Mouse (Mus musculus) heart, postnatal 36 days (tissue): Measurements from ENCODE around the gene Galnt17. TPM values are rescaled to one million over a fixed set of nuclear protein-coding genes. Genes with fewer than 3 reads are reported as not detected.

Experiments used
- DNase-seq, 2 experiments: peaks; one replicate each; pipeline ENCODE4 v3.0.0; 2021 to 2022
- intact Hi-C: fragments of 180-260 bp; cut with DNase I; formaldehyde crosslinking; loops from one replicate; pipeline ENCODE4 v1.15.1; 2025
- total RNA-seq, 2 experiments: library from RNA; stranded (reverse); gene quantifications; 2 replicates each; pipeline ENCODE4 v1.2.3; 2021

Galnt17 gene
- total RNA-seq, 2 experiments from 2014 or later, result 4.1 to 5.7 TPM

DNA sequence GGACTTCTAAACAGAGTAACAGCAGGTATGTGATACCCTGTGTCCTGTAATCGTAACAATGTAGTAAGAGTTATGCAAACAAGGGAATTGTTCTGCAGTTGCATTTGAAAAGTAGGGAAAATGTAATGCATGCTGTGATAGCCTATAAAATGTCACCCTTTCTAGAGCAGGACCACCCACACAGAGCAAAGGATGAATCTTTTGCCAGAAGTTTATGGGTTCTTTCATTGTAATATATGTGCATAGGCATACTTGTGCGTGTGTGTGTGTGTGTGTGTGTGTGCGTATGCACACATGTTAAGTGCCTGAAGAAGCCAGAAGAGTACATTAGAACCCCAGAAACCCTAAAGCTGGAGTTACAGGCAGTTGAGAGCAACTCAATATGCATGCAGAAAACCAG, 59.9 kb downstream of the Galnt17 start:
- intact Hi-C loops, result no loop called here
- DNase-seq, result no peak

DNA sequence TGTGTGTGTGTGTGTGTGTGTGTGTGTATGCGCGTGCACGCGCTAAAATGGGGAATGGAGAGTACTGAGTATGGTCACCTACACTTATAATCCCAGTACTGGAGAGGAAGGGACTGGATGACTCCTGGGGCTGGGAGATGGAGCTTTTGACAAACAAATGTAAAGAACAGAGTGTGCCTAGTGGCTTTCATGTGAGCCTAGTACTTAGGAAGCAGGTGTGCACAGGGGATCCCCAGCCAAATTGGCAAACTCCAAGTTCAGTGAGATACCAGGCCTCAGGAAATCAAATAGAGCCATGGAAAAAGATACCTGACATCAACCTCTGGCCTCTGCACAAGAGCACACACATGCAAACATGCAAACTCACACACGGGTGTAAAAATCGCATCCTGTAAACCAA, 61.7 kb downstream of the Galnt17 start:
- intact Hi-C loops, result no loop called here
- no peak for DNase-seq

DNA sequence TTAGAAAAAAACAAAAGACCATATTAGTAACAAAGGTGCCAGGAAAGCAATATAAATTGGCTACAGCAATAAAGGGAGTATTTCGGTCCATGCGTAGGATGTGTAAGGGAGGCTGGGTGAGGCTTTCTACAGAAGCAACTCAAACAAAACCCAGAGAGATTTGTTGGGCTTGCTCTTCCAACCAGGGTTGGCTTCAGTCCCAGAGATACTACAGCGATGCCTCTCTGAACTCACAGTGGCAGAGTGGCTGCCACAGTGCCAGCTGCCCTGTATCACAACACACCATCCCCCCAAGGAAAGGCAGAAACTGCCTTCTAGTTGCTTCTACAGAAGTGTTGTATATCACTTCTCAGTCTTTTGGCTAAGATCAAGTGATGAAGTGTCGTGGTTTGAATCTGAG, 66.6 kb downstream of the Galnt17 start:
- intact Hi-C loops, result no loop called here
- no peak for DNase-seq

DNA sequence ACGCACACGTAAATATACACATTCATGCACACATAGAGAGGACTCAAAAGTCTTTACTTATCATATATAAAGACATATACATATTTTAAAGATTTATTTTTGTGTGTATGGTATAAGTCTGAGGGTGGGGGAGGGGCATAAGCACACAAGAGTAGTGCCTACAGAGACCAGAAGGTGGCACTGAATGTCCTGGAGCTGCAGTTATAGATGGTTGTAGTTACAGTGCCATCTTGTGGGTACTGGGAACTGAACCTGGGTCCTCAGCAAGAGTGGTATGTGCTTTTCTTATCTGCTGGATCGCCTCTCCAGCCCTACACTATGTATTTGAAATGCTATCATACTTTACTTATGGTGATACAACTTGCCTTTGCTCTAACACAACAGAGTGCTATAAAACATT, 68.5 kb downstream of the Galnt17 start:
- intact Hi-C loops, result no loop called here
- no peak for DNase-seq

DNA sequence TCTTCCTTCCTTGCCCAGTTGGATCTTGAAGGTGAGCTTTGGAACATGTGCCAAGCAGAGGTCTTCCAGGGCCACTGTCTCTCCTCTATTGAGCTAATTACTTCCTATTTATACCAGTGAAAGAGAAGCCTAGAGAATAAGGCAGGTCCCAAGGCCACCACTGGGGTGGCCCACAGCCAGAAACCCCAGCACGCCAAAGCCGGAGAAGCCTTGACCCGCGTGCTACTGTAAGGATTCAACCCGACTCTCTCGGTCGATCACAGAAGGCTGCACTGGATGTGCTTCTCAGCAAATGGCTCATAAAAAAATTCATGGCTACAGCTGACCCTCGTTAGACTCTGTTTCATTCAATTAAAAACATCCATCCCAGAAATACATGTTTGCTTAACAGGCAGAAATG, 71.4 kb downstream of the Galnt17 start:
- DNase-seq, result no peak
- intact Hi-C loops, result no loop called here

DNA sequence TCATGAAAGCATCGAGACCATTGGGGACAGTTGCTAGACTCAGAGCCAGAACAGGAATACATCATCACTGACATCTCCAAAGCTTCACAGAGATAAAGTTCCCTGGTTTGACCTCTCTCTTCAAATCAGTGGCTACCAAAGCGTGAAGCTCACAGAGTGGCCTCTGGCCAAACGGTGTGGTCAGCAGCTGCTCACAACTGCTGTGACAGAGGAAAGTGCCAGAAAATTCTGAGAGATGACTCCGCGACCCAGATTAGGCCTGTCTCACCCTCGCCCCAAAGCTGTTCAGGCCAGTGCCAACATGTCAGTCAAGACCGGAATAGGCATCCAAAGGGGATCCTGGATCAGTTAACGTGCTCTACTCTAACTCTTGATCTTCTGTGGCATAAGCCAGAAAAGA, 74.5 kb downstream of the Galnt17 start:
- intact Hi-C loops, result loop anchor here (5.0 kb wide), 1 partner anchor 73 kb away; the partner anchor contains the start of gene Galnt17
- peak; percentile 28 to 46 for DNase-seq

DNA sequence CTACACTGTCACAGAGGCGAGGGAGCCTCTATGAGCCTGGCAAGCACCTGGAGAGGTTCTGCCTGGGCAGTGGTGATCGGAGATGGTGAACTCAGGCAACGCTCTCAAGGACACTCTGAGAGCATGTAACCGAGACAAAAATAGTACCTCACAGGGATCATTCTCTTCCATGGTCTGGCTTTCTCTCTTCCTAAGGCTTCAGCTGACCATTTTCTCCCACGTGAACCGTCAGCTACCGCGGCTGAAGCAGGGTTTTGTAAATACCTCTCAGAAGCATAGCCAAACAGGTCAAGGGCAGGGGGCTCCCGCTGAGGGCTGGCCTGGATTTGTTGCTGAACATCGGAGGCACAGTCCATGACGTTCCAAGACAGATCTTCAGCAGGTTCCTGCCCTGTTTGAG, 77.2 kb downstream of the Galnt17 start:
- intact Hi-C loops, result loop anchor here (5.0 kb wide), 1 partner anchor 76 kb away; the partner anchor contains the start of gene Galnt17
- DNase-seq, result peak; percentile 8 to 35

DNA sequence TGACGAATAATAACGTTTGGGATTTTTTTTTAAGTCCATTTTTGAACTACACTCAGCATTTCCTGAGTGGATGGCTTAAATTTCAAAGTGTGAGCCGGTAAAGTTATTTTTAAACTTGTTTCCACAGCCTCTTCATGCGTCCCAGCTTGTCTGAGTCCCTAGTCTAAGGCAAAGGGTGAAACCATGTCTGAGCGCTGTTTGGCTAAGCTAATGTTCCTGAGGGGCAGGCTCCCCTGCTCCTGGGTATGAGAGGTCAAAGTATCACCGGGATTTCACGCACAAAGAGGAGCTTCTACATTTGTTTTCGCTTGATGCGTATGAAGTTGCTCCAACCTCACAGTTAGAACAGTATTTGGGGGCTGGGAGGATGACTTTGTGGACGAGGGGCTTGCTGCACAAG, 78.6 kb downstream of the Galnt17 start:
- intact Hi-C loops, result loop anchor here (5.0 kb wide), 1 partner anchor 78 kb away; the partner anchor contains the start of gene Galnt17
- no peak for DNase-seq

DNA sequence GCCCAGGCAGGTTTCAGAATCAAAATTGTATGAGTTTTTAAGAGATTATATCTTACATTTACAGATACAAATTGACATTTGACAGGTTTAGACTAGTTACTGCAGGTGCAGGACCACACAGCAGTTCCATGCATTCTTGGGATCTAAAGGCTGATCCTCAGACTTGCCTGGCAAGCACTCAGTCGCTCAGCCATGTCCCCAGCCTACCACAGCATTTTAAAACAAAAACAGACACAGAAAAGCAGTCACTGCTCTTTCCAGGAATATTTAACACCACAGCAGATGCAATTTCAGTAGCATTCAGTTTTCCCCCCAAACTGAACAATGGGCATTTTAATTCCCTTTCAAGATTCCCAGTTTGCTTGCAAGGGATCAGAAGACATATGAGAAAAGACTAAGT, 84.9 kb downstream of the Galnt17 start:
- intact Hi-C loops, result no loop called here
- DNase-seq, result no peak

DNA sequence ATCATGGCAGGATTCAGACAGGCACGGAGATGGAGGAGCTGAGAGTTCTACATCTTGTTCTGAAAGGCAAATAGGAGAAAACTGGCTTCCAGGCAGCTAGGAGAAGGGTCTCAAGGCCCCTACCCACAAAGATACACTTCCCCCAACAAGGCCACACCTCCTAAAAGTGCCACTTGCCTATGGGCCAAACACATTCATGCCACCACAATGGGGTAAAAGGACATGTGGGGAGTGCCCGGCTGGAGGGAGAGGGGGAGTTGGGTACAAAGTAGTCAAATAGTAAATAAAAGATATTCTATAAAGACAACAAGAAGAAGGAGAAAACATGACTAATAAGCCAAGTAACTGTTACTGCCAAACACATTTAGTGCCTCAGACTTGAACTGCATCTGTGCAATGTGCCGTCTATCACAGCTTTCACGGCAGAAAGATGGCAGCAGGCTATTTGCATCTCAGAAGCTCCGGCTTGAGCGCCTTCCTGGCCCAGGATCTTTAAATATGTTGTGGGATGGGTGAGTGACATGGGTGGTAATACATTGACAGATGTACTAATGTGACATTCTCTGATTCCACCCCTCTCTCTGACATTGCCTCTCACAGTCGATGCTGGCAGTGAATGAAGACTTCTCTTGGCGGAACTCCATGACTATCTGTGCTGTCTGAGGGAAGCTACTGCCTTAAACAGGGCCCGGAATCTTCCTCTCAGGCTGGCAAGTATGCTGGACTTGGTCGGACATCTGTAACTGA, 85.6 kb downstream of the Galnt17 start:
- no peak for DNase-seq
- intact Hi-C loops, result no loop called here

DNA sequence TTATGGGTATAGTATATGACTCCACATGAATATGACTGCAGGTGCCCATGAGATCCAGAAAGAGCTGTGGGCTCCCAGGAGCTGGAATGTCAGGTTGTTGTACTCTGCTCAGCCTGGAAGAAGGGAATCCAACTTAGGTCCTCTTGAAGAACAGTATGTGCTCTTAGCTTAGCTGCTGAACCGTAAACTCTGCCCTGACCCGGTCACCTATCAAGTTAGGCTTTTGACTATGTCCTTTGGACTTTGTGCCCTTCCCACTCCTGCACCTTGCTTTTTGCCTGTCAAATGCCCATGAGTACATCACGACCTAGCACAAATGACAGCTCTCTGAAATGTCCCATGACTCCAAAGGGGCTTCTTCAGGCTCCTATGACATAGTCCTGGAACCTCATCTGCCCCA, 90.1 kb downstream of the Galnt17 start:
- no peak for DNase-seq
- intact Hi-C loops, result no loop called here

DNA sequence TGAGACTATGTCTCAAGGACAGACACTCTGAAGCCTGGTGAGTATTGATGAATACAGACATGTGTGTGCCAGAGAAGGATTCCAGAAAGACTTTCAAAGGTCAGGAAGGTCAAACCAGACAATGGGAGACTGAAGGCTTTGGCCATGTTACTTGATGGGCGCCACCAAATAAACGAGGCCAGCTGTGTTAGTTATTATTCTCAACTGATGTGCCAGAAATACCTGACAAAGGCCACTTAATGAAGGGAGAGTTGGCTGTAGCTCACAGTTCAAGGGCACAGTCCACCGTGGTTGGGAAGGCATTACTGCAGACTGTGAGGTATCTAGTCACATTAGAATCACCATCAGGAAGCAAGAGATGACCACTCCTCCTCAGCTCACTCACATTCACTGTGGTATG, 96.7 kb downstream of the Galnt17 start:
- no peak for DNase-seq
- intact Hi-C loops, result no loop called here

DNA sequence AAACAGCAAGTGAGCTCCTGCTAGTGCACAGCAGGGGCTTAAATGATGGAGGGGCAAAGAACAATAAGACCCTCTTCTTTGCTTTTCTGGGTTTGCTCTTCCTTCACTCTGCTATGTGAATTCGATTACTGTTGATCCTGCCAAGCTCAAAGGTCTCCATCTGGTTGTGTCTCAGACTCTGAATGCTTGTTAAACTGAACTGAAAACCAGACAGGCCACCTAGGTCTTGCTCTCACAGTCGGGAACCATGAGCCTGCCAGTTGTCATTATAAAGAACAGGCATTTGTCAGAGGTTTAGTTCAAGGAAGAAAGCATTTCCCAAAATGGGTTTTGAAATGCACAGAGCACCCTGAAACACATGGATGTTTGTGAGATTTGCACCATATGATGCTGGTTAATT, 107.2 kb downstream of the Galnt17 start:
- DNase-seq, result no peak
- intact Hi-C loops, result no loop called here

DNA sequence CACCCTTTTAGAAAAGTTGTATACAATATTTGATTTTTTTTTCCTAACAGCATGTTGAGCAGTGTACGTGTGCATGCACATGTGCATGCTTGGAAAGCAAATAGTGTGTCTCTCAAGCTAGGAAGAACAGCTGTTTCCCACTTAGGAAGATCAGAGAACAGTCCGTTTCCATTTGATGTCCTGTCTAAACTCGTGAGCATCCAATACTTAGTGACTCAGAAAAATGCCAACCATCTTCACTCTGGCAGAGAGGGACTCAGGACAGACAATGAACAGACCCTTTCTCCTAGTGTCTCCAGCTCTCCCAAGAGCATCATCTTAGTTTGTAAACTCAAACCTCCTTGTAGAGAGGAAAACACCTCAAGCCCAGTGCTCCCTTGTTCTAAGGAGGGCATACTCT, 116.0 kb downstream of the Galnt17 start:
- DNase-seq, result no peak
- intact Hi-C loops, result no loop called here

DNA sequence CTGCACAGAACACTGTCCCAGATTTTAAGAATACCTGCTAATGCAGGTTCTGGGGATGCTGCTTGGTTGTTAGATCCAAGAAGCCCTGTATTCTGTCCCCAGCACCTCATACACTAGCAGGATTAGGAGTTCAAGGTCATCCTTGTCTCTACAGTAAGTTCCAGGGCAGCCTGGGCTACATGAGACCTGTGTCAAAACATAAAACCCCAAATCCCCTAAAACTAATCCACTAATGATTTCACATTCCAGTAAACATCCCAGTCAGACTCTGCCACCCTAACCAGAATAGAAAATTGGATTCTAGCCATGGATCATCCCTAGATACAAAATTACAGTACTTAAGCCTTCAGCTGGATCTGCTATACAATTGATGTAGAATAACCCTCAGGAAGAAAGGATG, 123.7 kb downstream of the Galnt17 start:
- DNase-seq, result no peak
- intact Hi-C loops, result loop anchor here (5.0 kb wide), 1 partner anchor 68 kb away; no protein-coding TSS in a partner anchor

DNA sequence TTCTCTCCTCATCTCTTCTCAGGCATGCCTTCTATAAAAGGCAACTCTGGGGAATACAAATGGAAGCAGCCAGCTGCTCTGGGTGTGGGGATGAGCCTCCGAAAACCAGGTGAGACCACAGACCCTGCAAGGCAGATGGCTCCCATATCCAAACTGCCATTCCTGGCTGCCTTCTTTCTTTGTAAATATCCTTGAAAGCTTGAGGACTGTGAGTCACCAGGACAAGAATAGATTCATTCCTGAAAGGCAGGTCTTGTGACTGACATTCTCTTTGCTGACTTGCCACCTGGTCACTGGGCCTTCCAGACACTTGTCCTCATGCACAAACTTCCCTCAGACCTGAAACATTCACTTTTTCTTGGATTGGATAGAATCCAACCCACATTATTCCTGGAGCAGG, 127.1 kb downstream of the Galnt17 start:
- intact Hi-C loops, result loop anchor here (5.0 kb wide), 1 partner anchor 71 kb away; no protein-coding TSS in a partner anchor
- peak in 1 of 2 experiments; percentile 5 for DNase-seq

DNA sequence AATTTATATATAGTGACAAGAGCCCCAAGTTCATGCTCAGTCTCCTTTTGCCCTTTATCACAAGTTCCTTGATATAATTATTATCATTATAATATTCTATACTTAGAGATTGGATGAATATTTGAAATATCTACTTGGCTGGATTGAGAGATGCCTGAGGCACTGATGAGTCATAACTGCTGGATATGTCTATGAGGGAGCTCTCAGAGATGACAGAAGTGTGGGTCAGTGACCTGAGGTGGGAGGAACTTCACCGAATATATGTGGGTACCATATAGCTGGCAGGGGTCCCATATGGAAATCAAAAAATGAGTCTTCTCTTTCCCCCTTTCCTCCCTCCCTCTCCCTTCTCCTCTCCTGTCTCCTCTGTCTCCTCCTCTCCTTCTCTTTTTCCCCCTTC, 127.5 kb downstream of the Galnt17 start:
- intact Hi-C loops, result loop anchor here (5.0 kb wide), 1 partner anchor 72 kb away; no protein-coding TSS in a partner anchor
- DNase-seq, result no peak

DNA sequence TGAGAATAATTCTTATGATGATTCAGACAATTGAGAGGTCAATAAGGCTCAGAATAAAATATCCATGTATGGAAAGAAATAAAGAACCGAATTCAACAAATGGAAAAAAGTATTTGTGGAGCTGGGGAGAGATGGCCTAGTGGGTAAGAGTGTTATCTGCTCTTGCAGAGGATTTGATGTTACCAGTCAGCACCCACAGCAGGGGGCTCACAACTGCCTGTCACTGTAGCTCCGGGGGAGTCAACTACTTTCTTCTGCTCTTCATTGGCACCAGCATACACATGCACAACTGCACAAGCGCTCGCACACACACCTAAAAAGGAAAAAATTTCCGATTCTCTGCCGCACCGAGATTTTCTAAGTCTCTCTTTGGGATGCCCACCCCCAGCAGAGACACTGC, 130.4 kb downstream of the Galnt17 start:
- DNase-seq, result no peak
- intact Hi-C loops, result no loop called here

DNA sequence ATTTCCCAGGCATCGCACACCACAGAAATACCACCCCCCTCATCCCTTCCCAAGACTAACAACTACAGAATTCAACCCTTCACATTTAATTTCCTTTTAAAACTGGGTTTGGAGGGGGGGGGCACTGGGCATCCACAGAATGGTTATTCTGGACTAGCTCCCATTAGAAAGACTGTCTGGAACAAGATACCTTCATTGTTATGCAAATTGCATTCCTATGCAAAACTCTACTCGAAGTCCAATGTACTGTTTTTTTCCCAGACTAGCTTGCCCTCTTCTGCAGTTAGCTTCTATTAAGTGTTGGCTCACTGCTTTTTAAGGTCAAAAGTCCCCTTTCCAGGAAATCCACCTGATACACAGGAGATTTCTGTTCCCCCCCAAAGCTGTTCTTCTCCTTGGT, 131.1 kb downstream of the Galnt17 start:
- DNase-seq, result no peak

DNA sequence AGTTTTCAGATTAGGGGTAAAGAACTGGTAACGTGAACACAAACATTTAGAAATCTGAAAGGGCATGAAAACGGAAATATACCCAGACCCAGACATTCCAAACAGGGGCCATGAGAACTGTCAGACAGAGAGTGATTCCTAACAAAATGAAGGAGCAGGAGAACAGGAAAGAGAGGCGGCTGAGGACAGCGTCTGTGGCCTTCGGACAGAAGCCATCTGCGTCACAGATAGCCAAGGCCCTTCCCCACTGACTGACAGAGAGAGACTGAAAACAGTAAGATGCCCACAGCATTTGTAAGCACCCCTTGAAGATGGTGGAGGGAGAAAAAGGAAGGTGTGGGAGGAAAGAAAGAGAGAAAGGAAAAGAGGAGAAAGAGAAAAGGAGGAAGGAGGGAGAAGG, 139.1 kb downstream of the Galnt17 start:
- intact Hi-C loops, result no loop called here
- DNase-seq, result no peak

More for the DNA sequence above, 131.1 kb downstream of the Galnt17 start:
- intact Hi-C loops, result no loop called here

DNA sequence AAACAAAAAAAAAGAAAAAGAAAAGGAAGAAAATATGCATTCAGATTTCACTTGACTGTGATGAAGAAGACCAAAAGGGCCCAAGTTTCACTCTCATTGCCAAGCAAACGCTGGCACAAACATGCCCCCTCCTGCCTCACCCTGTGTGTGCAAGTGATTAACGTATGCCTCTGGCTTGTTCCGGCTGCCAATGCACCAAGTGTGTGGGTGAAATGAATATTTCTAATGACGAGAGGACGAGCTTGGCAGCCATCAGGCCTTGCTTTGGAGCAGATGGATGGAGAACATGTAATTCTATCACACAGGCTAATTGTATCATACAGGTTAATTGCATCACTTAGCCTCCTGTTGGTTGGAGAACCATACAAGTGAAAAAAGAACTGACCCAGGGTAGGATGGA, 140.9 kb downstream of the Galnt17 start:
- intact Hi-C loops, result no loop called here
- no peak for DNase-seq

DNA sequence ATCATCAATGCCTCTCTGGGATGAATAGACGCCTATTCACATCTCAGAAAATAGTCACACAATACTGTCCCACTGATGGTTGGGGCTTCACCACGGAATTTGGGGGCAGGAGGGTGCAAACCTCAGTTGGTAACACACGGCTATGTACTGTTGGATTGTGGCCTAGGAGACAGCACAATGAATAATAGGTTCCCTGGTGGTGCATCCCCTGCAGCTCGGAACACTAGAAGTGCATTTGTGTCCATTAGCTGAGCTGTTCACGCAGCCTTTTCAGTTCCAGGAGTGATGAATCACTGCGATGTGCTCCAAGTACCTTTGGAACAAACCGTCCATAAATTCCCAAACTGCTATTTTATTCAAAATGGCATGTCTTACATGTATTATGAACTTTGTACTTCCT, 142.6 kb downstream of the Galnt17 start:
- no peak for DNase-seq
- intact Hi-C loops, result no loop called here

DNA sequence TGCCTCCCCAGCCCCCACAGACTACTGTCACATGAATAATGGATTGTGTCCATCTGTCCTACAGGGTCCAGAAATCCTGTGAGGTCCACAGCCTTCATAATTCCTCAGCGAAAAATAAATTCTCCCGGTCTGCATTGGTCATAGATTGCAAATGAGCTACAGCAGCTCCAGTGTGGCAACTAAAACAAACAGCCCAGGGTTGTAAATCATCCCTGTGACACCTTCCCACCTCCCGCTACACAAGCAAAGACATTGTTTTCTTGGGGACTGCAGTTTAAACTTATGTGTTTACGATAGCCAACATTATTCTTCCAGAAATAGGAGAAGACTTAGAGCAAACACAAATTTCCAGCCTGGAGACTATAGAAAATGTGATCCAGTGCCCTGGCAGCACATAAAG, 150.4 kb downstream of the Galnt17 start:
- intact Hi-C loops, result loop anchor here (2.0 kb wide), 1 partner anchor 271 kb away; no protein-coding TSS in a partner anchor
- DNase-seq, result no peak
